Mouse (Mus musculus) heart, postnatal 0 days (tissue): ENCODE measurements around the gene Atg14. TPM values are rescaled to one million over a fixed set of nuclear protein-coding genes. Genes with fewer than 3 reads are reported as not detected.
A peak's percentile ranks its signal among the peaks of the same experiment; 100 is the strongest.

Experiments
- ATAC-seq: fragments of 200-750 bp; cut with Nextera tagmentation; 2 replicates; pipeline ENCODE4 v1.8.0; 2017; ENCODE audit warnings: low read depth, moderate number of reproducible peaks, moderate library complexity; ENCODE audit not compliant: insufficient read depth
- DNase-seq: peaks from one replicate; pipeline ENCODE4 v3.0.0-alpha.2; 2016; ENCODE audit warnings: low spot score
- H3K27ac ChIP-seq: fragments of 300-500 bp; sonication (generic); 2 replicates; pipeline ENCODE4 v1.5.1; 2014; ENCODE audit warnings: low read depth, mild to moderate bottlenecking
- H3K27me3 ChIP-seq: fragments of 300-500 bp; sonication (generic); 2 replicates; pipeline ENCODE4 v1.6.1; 2014; ENCODE audit warnings: low read length, mixed read lengths; ENCODE audit not compliant: control insufficient read depth, insufficient read depth
- H3K36me3 ChIP-seq: fragments of 300-500 bp; sonication (generic); replicated peaks from 2 replicates; pipeline ENCODE4 v1.6.1; 2014; ENCODE audit warnings: low read length, mixed read lengths; ENCODE audit not compliant: control insufficient read depth, insufficient read depth
- H3K4me1 ChIP-seq: fragments of 300-500 bp; sonication (generic); 2 replicates; pipeline ENCODE4 v1.6.1; 2014; ENCODE audit warnings: antibody characterized with exemption; ENCODE audit not compliant: control insufficient read depth, insufficient read depth
- H3K4me2 ChIP-seq: fragments of 300-500 bp; sonication (generic); 2 replicates; pipeline ENCODE4 v1.6.1; 2014; ENCODE audit warnings: low read depth, mild to moderate bottlenecking, low read length, moderate library complexity
- H3K4me3 ChIP-seq: fragments of 300-500 bp; sonication (generic); 2 replicates; pipeline ENCODE4 v1.5.1; 2014; ENCODE audit warnings: low read depth, low read length
- H3K9ac ChIP-seq: fragments of 300-500 bp; sonication (generic); replicated peaks from 2 replicates; pipeline ENCODE4 v1.6.1; 2014; ENCODE audit warnings: low read depth, low read length, mixed read lengths
- H3K9me3 ChIP-seq: fragments of 300-500 bp; sonication (generic); replicated peaks from 2 replicates; pipeline ENCODE4 v1.6.1; 2016; ENCODE audit warnings: low read length; ENCODE audit not compliant: control insufficient read depth
- CTCF ChIP-seq: IDR thresholded peaks from 2 replicates; pipeline ENCODE4 v1.5.1; 2016; ENCODE audit warnings: antibody characterized with exemption, control low read depth, low read depth
- EP300 ChIP-seq: IDR thresholded peaks from 2 replicates; pipeline ENCODE4 v1.6.1; 2016; ENCODE audit warnings: antibody characterized with exemption, low read depth
- WGBS: fragments of 180-500 bp; shearing (Covaris S2); extraction: QIAGEN DNeasy Blood & Tissue Kit; methylation state at CpG from one replicate; pipeline ENCODE4 v1.1.7; 2014; 5-methylcytosine and 5-hydroxymethylcytosine counted together
- polyA plus RNA-seq: library from polyadenylated mRNA; unstranded; fragments of >200 nt; fragmentation: Nextera tagmentation; extraction: Ambion mirVana; gene quantifications from 2 replicates; pipeline ENCODE4 v1.2.1, GENCODE M21; 2015
- total RNA-seq: library from RNA; depleted of rRNA; stranded (reverse); fragments of >200 nt; gene quantifications from 2 replicates; pipeline ENCODE4 v1.2.3, GENCODE M21; 2014; ENCODE audit warnings: low replicate concordance

Gene Atg14
- total and polyA plus RNA-seq, 2 experiments from 2014 or later, result 1.3 to 11.8 TPM

- Histone ChIP-seq H3K4me1 (no peaks in the 10 kb centered on the region), H3K27ac (no peak overlapping the region), H3K36me3 (0 out of 2 replicates have a peak, but pooled peaks cover 3% of the 10 kb centered on the region), H3K9ac (no peak overlapping the region), H3K4me3 (no peak overlapping the region), H3K27me3 (no peaks in the 10 kb centered on the region), H3K9me3 (no peaks in the 10 kb centered on the region), H3K4me2 (no peak overlapping the region)
- DNase-seq (no peak), ATAC-seq (no peak)
- TF ChIP-seq EP300 (no peak), CTCF (no peak)
These were observed 62.4 kb downstream of the Atg14 start for GRCm38 (mm10) chr14:47508035-47508434.

DNA sequence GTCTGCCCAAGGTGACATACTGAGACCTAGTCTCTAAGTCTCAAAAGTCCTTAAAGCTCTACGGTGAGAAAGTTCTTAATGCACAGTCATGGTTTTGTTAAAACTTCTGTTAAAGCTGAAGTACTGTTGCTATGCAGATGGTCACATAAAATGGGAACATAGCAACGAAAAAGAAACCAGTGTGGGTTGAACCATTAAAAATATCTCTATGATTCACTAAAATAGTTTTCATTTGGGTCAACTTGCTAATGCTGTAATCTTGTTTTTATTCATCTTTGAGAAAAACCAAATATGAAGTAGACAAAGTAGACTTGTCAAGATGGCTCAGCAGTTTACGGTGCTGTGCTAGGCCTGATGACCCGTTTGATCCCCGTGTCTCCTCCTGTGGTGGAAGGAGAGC is 63.8 kb downstream of the Atg14 start:
- no peaks in the 10 kb centered on the region for H3K27me3 ChIP-seq
- DNase-seq (no peak), ATAC-seq (no peak)
- H3K36me3 ChIP-seq, result 0 out of 2 replicates have a peak, but pooled peaks cover 3% of the 10 kb centered on the region
- H3K9ac ChIP-seq, result no peak overlapping the region
- TF ChIP-seq CTCF (no peak), EP300 (no peak)
- H3K4me1 ChIP-seq, result no peaks in the 10 kb centered on the region
- no peak overlapping the region for H3K4me3 ChIP-seq
- 91% methylated on average over 5 of the region's 5 CpGs for WGBS
- no peak overlapping the region for H3K27ac ChIP-seq
- no peak overlapping the region for H3K4me2 ChIP-seq
- no peaks in the 10 kb centered on the region for H3K9me3 ChIP-seq

- no peak overlapping the region for H3K9ac ChIP-seq
- DNase-seq (peak; percentile 55), ATAC-seq (no peak)
- no peak overlapping the region for H3K4me2 ChIP-seq
- no peaks in the 10 kb centered on the region for H3K4me1 ChIP-seq
- no peak overlapping the region for H3K27ac ChIP-seq
- H3K4me3 ChIP-seq, result no peak overlapping the region
- no peaks in the 10 kb centered on the region for H3K9me3 ChIP-seq
- 58% methylated on average over 3 of the region's 3 CpGs for WGBS
- H3K27me3 ChIP-seq, result no peaks in the 10 kb centered on the region
- TF ChIP-seq EP300 (no peak), CTCF (no peak)
- H3K36me3 ChIP-seq, result 0 out of 2 replicates have a peak, but pooled peaks cover 3% of the 10 kb centered on the region
These were observed 66.4 kb downstream of the Atg14 start for GRCm38 (mm10) chr14:47504036-47504435.

DNA sequence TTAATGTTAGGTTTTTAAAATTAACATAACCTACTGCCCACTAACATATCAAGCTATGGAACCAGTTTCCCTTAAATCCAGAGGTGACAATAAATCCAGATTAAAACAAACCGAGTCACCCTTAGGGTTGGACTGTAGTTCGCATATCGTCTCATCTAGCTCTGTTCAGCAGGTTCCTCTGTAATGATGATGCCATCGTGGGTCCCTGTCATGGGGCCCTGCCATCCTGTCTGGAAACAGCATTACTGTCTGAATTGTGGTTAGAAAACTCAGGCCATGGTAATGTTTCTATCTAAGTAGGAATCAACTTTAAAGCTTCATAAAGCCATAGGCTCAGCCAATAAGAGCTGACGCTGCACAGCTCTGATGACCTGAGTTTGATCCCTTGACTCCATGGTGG is 71.8 kb downstream of the Atg14 start:
- H3K27ac ChIP-seq, result no peak overlapping the region
- H3K27me3 ChIP-seq, result no peaks in the 10 kb centered on the region
- no peak for DNase-seq
- no peak overlapping the region for H3K4me2 ChIP-seq
- 72% methylated on average over 5 of the region's 5 CpGs for WGBS
- H3K9me3 ChIP-seq, result no peaks in the 10 kb centered on the region
- no peak for ATAC-seq
- TF ChIP-seq CTCF (no peak), EP300 (no peak)
- no peaks in the 10 kb centered on the region for H3K4me1 ChIP-seq
- no peak overlapping the region for H3K9ac ChIP-seq
- H3K4me3 ChIP-seq, result no peak overlapping the region
- H3K36me3 ChIP-seq, result 0 out of 2 replicates have a peak, but pooled peaks cover 4% of the 10 kb centered on the region

DNA sequence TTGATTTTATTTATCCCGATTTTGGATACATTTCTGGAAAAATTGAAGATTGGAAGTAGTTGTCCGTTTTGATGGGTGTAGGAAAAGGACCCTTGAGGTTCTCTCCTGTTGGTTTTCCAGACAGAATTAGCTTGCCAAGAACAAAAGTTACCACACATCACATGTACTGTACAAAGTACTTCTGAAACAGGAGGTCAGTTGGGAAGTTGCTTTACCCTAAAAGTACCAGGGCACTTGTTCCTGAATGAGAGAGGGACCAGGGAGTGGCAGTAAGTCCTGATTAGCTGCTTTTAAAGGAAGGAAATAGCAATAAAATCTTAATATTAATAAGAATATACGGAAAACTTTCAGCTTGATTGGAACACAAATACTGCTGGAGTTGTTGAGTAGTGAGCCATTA is 73.3 kb downstream of the Atg14 start:
- TF ChIP-seq CTCF, result no peak
- no peak for TF ChIP-seq EP300
- no peak for ATAC-seq
- DNase-seq, result no peak
- 0 out of 2 replicates have a peak, but pooled peaks cover 4% of the 10 kb centered on the region for H3K36me3 ChIP-seq
- no peak overlapping the region for H3K4me2 ChIP-seq
- H3K9ac ChIP-seq, result no peak overlapping the region
- no peaks in the 10 kb centered on the region for H3K4me1 ChIP-seq
- H3K27me3 ChIP-seq, result no peaks in the 10 kb centered on the region
- no peaks in the 10 kb centered on the region for H3K9me3 ChIP-seq
- WGBS, result 56% methylated on average over 3 of the region's 3 CpGs
- no peak overlapping the region for H3K27ac ChIP-seq
- H3K4me3 ChIP-seq, result no peak overlapping the region

DNA sequence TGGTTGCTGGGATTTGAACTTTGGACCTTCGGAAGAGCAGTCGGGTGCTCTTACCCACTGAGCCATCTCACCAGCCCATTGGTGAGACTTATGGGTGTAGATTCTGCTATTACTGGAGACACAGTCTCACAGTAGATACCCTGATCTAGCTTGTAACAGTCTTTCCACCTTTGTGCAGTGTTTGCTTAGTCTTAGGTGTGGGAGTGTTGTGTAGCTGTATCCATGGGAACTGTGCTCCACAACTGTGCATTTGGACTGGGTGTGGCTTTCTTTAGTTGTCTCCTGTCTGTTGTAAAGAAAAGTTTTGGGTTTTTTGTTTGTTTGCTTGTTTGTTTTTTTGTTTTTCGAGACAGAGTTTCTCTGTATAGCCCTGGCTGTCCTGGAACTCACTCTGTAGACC is 74.5 kb downstream of the Atg14 start:
- H3K27me3 ChIP-seq, result no peaks in the 10 kb centered on the region
- ATAC-seq (no peak), DNase-seq (no peak)
- H3K9ac ChIP-seq, result no peak overlapping the region
- no peak overlapping the region for H3K4me3 ChIP-seq
- 94% methylated on average over 3 of the region's 3 CpGs for WGBS
- 0 out of 2 replicates have a peak, but pooled peaks cover 4% of the 10 kb centered on the region for H3K36me3 ChIP-seq
- H3K9me3 ChIP-seq, result no peaks in the 10 kb centered on the region
- H3K4me1 ChIP-seq, result no peaks in the 10 kb centered on the region
- TF ChIP-seq CTCF, result no peak
- no peak for TF ChIP-seq EP300
- no peak overlapping the region for H3K4me2 ChIP-seq
- no peak overlapping the region for H3K27ac ChIP-seq
